Mouse (Mus musculus) thymus, postnatal 4 days (tissue): ENCODE results near the gene Hk1.

ENCODE experiments used
- DNase-seq: peaks from one replicate; pipeline ENCODE4 v3.0.0; 2021

Gene Hk1

GRCm38 (mm10) chr10:62379808-62380207, at the start of gene Hk1:
Gene Hk1 (minus strand): TSS chr10:62379908.
- DNase-seq, result no peak

DNA sequence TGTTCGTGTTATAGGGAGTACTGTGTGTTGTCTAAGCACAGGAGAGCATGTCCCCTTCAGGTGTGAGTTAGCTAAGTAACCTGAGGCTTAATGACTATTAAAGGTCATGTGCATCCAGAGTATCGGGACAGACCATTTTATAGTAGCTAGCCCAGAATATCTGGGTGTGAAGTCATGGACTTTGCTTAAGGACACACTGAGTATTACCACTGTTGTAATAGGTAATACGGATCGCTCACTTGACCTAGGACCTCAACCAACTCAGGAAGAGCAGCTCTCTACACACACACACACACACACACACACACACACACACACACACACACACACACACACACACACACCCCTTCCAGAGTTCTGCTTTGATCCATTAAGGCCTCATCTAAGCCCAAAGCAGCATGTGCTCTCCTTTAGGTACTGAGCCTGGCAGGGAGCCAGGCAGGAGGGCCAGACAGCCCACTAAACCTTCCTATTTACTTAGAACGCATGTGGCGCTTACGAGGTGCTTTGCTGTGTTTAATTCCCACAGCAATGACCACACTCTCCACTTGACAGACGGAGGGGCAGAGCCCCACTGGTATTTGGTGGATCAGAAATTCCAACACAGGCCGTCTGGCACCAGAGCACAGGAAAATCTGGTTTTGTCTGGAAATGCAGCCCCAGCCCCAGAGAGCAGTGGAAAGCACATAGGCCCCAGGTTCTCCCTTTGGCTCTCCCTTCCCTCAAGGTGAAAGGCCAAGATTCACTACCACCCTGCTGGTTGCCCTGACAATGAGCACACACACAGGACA, 45.6 kb upstream of the Hk1 start:
- DNase-seq, result no peak

DNA sequence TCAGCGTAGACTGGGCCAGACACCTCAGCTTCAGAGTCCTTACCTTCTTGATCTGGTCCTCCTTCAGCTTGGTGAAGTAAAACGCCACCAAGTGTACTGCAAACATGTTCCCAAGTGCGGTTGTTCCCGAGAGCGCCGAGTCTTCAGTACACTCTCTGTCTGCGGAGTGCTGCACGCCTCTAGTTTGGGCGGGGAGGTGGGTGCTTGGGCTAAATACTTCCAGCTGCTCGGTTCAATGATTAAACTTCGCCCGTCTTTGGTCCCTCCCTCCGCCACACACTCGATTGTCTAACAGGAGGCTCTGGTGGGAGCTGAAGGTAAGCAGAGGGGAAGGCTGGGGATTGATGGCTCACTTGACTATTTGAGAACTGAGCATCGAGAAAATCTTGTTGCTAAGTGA, 42.5 kb upstream of the Hk1 start, which contains the start of gene Hkdc1:
Gene Hkdc1 (minus strand): TSS at position 237 of the 400 bp plus-strand sequence.
- DNase-seq, result no peak

DNA sequence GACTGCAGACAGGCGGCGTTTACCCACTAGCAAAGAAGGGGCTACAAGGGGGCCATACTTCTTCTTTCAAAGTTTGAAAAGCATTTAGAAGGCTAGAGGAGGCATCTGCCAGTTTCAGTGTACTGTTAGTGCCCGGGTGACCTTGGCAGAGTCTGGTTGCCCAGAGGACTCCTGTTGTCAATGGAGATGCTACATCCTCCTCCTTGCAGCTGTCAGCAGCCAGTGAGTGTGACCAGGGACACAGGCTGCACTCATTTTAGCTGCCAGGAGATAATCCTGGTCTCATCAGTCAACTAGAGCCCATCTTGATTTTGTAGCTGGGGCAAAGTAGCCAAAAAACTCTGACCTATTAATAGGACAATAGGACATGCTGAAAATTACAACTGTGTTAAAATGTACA, 41.4 kb upstream of the Hk1 start:
- no peak for DNase-seq

DNA sequence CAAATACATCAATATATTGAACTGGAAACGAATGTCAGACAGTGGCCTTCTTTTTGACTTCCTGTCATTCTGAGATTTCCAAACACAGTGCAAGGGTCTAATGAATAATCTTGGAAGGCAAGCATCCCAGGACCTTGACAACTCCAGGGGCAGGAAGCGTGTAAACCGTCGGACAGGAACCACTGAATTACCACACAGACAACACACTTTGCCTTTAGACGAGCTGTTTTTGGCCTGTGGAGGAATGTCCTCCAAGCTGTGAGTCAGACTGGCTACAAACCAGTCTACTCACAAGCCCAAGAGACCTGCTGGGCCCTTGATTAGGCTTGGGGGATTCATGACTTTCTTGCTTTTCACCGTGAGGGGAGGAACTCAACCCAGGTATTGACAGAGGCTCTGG, 40.7 kb upstream of the Hk1 start:
- DNase-seq, result no peak

- DNase-seq, result no peak
Measured at GRCm38 (mm10) chr10:62419422-62419821, 39.7 kb upstream of the Hk1 start.

DNA sequence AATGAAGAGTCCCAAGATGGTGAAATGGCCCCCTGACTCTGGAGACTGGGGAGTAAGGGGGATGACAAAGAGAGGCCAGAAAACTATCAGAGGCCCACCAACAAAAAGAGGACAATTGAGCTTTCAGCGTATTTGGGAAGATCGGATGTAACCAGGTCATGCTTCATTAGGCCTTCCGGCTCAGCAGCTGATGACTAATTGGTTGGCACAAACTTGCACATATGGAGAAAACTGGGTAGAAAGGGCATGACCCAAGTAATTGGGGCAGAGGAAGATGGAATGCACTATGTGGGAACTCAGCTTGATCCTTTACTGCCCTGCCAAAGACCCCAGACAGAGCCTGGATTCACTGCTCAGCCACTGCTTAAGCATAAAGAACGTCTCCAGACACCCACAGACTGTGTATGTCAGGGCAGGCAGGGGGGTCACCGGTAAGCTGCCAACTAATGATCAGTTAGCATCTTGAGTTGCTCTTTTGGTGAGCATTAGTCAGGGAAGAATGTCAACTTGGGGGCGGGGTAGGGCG, 39.2 kb upstream of the Hk1 start:
- no peak for DNase-seq

DNA sequence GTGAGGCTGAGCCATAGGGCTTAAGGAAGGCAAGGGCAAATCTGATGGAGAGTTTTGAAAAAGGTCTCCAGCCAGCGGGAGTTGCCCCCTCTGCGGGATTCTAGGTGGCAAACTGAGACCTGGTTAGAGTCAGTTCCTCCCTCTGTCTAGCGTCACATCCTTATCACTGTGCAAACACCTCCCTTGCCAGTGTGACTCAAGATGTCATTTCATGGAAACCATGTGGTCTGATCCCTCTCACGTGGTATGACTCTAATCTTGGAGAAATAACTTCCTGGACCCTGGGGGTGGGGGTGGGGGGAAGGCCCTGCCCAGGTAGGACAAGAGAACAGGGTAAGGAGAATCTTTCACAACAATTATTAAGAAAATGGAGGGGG, 33.9 kb upstream of the Hk1 start:
- no peak for DNase-seq

DNA sequence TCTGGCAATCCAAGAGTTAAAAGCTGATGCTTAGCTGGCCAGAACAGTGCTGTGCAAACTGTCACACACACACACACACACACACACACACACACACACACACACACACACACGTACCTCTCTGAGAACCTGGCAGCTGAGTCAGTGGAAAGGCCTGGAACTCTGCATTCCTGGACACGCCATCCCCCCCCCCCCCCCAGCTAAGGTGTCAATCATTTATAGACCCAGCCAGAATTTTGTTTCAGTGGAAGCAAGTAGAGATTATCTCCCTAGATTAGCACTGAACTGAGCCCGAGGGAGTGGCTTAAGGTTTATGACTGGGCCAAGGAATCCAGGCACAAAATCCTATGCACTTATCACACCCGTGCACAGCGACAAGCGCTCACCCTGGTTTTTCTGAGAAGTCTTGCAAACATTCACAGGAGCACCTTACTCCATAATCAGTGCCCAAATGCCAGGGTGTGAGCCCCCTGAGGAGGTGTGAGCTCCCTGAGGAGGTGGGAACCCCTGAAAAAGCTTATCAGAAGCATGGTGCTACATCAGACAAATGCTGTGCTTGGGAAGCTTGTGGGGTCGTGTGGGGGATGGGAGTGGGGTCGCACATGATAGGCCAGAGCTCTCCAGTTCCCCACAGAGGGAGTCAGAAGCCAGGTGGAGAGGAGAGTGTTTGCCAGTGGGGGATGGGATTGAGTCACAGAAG, 33.3 kb upstream of the Hk1 start:
- no peak for DNase-seq

DNA sequence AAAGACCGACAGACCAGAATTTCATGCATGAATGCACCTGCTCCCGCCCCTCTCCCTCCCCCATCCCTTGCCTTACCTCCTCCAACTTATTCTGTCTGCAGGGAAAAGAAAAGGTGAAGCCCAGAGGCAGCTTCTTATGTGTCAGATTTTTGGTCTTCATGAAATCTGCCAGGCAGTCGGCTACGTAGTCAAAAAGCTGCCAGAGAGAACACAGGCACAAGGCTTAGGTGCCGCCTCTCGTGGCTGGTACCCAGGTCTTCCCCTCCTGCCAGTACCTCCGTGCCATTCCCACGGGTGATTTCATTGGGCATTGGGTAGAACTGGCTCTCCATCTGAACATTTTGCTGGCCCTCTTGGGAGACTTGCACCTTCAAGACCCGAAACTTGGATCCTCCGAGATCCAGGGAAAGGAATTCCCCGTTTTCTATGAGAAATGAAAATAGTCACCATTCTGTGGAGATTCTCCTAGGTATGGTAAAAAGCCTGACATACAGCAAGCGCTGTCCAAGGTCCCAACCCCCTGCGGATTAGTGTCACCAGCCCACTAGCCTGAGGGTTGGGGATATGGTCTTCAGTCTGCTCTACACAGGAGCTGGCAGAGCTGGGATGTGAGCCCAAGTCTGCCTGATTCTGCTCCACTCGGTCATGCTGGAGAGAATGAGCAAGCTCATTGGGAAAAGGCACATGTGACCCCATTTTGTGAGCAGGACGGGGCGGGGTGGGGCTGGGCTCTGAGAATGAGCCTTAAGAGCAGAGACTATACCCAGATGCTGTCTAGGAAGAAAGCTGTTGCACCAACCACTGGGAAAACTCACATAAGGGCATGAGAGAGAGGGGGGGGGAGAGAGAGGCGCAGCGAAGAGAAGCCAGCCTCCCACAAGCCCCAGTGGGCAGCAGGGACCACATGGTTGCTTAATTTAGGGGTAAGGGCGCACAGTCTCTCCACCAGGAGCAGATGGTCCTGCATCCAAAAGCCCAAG, 32.0 kb upstream of the Hk1 start:
- no peak for DNase-seq

GRCm38 (mm10) chr10:62410943-62411342, 31.2 kb upstream of the Hk1 start:
- DNase-seq, result peak; percentile 77

DNA sequence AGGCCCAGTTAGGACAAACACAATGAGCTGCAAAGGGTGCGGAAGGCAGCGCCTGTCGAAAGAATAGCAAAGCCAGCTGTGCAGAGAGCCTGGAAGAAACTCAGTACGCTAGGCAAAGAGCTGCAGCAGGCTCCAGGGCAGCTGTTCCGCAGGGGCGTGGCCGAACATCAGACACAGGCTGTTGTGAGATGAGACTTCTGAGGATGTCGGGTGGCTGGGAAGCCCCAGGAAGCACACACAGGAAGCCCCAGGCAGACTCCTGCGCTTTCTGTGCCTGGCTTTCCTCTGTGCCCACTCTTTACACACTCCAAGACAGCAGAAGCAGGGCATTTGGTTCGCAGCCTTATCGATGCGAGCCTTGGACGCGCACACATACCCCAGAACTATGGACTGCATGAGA, 25.2 kb upstream of the Hk1 start:
- DNase-seq, result peak; percentile 75

DNA sequence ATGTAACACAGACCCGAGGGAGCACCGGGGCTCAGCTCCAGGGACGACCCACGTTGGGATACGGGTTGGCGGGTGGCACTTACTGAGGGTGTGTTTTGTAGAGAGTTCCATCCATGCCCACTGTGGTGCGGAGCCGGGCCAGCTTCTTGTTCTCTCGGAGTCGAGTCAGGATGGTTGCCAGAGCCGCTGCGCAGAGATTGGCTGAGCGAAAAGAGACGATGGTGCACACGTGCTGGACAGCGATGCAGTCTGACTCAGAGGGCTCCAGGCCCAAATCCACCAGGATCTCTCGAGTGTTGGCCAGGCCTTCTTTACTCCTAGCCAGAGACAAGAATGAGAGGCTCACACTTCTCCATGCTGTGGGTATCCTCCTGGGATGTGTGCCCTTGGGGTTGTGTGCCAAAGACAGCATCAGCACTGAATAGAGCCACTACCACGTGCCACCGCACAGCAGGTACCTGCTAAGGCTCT, 22.0 kb upstream of the Hk1 start:
- no peak for DNase-seq

DNA sequence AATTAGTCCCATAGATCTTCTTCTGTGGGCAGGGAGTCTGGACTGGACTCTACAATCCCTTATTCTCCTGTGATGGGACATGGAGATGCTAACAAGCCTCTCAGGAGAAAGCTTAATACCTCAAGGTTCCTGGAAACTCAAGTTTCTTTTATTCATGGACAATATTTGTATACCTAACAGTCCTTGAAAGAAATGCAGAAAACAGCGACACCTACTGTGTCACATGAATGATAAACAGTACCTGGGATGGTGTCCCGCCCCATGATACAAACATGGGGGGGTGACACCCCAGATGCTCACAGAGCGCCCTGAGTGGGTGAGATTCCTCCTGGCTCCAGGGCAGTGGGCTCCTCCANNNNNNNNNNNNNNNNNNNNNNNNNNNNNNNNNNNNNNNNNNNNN, 3.3 kb upstream of the Hk1 start:
- DNase-seq, result no peak

DNA sequence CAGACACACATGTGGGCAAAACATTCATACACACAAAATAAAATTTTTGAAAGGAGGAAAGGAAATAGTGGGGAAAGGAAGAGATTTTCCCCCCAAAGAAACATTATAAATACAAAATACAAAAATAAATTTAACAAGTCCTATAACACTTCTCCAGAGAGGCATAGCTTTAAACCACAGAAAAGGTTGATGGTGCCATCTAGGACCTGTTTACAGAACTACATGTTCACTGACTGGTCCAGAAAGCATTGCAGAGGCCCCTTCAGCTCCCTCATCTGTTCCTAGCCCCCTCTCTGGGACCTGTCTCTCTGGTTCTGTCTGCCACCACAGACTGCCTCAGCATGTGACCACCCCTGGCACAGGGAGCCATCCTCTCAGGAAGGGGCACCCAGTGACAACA, 1.2 kb upstream of the Hk1 start:
- DNase-seq, result no peak

GRCm38 (mm10) chr10:62358827-62359226, 20.9 kb downstream of the Hk1 start:
- DNase-seq, result peak; percentile 46

- DNase-seq, result no peak
Measured at GRCm38 (mm10) chr10:62356105-62356730, 23.5 kb downstream of the Hk1 start.

DNA sequence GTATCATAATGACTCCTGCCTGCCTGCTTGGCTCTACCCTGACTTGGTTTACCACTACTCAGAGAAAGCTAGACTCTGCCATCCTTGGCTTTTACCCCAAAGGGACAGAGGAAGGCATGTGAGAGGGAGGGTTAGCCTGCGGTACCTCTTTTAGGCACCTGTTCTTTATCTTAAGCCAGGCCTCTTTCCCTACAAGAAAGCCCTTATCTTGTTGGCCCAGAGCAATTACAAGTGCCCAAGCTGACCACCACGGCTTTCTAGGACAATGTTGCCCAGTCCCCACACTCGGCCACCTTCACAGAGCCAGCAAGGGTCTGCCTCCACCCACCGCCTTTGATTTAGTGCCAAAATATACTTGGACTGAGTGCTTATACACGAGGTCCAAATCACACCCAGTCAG, 34.6 kb downstream of the Hk1 start:
- no peak for DNase-seq

DNA sequence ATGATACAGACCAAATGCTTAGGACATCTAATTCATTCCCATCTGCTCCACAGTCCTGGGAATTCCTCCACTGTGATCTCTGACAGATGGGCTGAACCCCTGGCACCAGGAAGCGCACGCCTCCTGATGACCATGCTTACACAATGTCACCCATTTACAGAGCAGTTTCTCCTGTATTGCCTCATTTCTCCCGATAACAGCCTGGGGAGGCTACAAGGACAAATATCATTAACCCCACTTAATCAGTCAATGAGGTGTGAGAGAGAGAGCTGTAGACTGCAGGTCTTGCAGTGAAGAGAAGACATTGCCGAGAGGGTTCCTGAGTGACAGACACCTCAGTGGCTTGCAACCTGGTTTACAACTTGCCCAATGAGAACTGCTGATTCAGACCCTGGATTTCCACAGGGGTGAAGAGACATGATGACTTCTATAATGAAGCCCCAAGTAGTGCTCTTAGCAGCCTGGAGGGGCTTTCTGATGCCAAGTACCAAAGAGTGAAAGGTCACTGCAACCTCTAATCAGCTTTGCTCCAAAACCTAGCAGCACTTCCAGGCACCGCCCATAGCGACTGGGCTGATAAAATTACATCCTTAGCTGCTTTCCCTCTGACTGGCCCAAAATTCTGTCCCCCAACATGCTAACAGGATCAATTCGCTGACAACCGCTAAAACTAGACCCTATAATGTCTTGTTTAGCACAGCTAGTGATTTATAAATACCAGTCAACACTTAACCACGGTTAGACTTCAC, 35.5 kb downstream of the Hk1 start:
- no peak for DNase-seq

DNA sequence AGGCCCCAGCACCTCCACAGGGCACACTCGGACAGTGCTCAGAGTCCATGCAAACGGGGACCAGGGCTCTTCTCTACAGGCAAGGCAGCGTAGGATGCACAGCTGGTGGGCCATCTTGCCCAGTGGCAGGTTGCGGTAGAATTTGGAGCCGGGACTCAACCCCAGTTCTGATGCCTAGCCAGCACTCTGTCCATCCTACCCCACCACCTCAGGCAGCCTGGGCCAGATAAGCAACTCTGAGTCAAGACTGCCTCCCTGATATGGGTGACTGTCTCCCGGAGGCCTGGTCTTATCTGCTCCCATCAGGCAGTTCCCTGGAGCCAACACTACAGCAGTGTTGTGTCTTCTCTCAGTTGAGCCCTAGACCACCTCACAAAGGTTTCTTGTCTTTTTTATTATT, 37.2 kb downstream of the Hk1 start:
- DNase-seq, result no peak

DNA sequence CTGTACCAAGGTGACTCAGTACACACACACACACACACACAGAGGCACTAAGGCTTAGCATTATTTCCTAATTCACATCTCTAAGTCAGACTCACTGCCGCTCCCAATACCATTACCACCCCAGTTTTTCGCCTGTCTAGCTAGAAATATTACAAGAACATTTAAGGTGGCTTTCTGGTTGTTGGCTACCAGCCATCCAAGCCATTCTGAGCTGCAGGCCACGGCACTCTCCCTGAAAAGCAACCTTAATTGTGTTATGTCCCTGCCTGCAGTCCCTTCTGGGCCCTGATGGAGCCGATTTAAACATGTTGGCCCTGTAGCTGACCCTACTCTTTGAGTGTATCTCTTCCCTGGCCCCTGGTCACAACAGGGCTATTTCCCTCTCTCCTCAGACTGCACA, 37.8 kb downstream of the Hk1 start:
- no peak for DNase-seq

DNA sequence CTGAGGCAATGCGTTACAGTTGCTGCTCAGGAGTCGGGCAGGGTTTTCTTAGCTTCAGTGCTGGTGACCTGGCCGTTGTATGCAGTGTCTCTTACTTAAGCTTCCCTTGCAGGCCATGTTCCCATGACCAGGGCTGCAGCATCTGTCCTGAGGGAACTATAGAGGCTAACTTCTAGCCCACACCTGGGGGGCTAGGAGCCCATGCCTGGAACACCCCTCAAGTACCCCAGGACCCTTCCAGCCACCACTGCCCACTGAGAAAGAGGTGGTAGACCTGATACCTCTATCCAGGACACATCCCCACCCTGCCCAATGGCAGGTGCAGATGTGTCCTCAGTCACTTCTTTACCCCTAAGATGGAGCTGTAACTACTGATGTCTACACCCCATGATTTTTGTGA, 38.7 kb downstream of the Hk1 start:
- DNase-seq, result no peak
